Mouse (Mus musculus) natural killer cell, adult 2 months (primary cell): ENCODE results near the gene Pfkfb1.

ENCODE experiments used
- DNase-seq, 2 experiments: peaks; one replicate each; pipeline ENCODE4 v3.0.0; 2022; ENCODE audit warnings: low spot score in 2 of 2

Gene Pfkfb1

GRCm38 (mm10) chrX:150588023-150588764, at the start of gene Pfkfb1:
Pfkfb1 (plus strand) TSS chrX:150588229.
- peak; percentile 57 to 59 for DNase-seq

- no peak for DNase-seq
Measured at GRCm38 (mm10) chrX:150540111-150540510, 47.9 kb upstream of the Pfkfb1 start.

- no peak for DNase-seq
Measured at GRCm38 (mm10) chrX:150541684-150542083, 46.3 kb upstream of the Pfkfb1 start.

DNA sequence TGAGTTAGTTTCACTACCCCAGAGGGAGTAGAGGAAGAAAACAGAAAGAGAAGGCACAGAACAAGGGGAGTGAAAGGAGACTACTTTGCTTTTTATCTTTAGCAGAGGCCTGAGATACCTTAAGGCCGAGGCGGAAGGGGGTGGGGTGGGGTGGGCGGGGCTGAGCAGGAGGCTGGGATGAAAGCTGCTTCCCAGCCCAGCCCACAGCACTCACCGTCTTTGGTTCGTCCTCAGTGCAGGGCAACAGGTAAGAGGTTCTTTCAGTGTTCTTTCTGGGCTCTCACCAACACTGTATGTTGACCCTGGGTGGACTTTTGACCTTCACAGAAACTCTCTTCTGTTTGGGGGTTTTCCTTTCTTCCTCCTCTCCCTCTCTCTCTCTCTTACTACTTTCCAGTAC, 40.8 kb upstream of the Pfkfb1 start, which contains the start of gene Alas2:
TSS of gene Alas2 (plus strand) at position 137 of the 400 bp plus-strand sequence.
- no peak for DNase-seq

DNA sequence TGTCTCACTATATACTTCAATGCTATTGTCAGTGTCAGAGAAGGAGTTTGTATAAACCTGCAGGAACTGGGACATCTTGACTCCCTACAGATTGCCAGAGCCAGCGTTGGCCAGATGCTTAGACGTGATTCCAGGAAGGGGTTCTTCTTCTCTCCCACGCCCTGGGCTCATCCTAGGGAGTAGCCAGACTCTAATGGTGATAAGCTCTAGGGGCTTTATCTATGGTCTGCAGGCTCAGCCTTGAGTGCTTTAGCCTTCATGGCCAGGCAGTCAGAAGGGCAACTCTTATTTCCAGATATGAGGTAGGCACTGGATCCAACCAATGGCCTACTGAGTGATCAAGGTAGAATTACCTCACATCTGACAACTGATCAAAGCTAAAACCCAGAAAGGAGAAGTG, 38.4 kb upstream of the Pfkfb1 start:
- no peak for DNase-seq

DNA sequence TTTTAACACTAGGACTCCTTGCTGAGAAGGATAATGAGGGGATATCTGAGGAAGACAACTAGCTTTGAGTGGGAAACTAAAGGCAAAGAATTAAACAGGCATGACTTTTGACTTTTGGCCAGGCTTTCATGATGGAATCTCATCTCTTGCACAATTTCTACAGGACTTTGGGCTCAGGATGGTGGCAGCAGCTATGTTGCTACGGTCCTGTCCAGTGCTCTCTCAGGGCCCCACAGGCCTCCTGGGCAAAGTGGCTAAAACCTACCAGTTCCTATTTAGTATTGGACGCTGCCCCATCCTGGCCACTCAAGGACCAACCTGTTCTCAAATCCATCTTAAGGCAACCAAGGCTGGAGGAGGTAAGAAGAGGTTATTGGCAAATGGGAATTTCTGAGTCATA, 36.0 kb upstream of the Pfkfb1 start:
- DNase-seq, result no peak

DNA sequence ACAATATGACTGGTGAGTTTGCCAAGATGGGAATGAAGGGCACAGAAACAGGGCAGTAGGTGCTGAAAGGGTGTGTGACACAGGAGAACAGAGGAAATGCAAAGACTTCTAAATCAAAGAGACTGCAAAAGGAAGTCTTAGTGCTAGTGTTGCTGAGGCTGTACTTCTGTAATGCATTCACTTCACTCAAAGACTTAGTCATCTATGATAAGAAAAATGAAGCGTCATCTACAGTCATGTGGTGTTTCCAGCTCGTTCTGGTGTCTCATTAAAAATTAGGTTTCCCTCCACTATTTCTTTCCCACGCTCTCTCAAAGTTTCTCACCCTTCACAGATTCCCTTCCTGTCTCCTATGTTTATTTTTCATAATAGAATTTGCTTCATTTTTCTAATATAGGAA, 34.0 kb upstream of the Pfkfb1 start:
- no peak for DNase-seq

- no peak for DNase-seq
Measured at GRCm38 (mm10) chrX:150564644-150565357, 23.2 kb upstream of the Pfkfb1 start.

- no peak for DNase-seq
Measured at GRCm38 (mm10) chrX:150581921-150582320, 6.1 kb upstream of the Pfkfb1 start.

DNA sequence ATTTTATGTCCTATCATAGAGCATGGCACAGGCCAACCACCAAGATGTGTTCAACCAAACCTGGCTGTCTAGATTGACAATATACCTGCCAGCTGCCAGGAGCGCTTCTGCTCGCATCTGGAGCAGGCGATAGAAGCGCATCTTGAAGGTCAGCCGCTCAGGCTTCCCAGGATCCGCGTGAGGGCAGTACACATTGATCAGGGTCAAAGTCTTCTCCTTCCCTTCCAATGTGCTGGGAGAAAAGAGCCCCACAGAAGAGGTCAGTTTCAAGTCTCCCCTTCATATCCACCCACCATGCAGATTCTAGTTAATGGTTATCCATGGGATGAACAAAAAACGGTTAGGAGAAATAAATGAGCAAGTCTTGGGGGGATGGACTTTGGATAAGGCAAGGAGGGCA, 2.9 kb upstream of the Pfkfb1 start:
- no peak for DNase-seq

GRCm38 (mm10) chrX:150589696-150590095, 1.7 kb downstream of the Pfkfb1 start, which contains the start of gene Apex2:
Apex2 (minus strand) TSS chrX:150589868.
- no peak for DNase-seq

- no peak for DNase-seq
Measured at GRCm38 (mm10) chrX:150593266-150594035, 5.4 kb downstream of the Pfkfb1 start.

DNA sequence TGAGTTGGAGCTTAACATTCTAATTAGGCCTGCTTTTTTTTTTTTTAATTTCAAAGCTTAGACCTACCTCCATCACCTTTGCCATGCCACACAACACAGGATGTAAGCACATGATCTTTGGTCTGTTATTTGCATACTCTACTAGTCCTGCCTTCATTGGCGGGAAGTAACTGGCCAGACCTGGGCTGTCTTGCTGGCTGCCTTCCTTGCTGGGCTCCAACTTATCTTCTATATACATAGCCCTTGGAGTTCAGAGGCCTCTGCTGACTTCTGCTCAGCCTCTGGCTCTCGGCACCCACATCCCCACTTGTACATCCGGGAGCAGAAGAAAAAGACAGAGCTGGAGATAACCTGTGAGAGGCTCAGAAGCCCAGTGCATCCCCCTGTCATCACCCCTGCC, 6.1 kb downstream of the Pfkfb1 start:
- DNase-seq, result no peak

GRCm38 (mm10) chrX:150595016-150595760, 7.2 kb downstream of the Pfkfb1 start:
- DNase-seq, result no peak

- DNase-seq, result no peak
Measured at GRCm38 (mm10) chrX:150598882-150599281, 10.9 kb downstream of the Pfkfb1 start.

DNA sequence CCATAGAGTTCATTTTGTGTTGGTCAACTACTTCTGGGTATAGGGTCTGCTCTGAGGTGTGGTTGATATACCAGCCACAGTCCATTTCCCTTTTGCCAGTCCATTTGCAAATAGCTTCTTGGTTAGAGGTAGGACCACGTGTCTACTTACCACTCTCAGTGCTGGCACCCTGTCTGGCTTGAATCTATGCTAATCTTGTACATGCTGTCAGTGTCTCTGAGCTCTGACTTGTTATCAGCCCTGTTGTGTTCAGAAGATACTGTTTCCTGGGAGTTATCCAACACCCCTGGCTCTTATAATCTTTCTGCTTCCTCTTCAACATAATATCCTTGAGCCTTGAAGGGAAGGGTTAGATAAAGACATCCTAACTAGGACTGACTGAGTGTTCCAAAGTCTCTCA, 48.4 kb downstream of the Pfkfb1 start:
- DNase-seq, result no peak

DNA sequence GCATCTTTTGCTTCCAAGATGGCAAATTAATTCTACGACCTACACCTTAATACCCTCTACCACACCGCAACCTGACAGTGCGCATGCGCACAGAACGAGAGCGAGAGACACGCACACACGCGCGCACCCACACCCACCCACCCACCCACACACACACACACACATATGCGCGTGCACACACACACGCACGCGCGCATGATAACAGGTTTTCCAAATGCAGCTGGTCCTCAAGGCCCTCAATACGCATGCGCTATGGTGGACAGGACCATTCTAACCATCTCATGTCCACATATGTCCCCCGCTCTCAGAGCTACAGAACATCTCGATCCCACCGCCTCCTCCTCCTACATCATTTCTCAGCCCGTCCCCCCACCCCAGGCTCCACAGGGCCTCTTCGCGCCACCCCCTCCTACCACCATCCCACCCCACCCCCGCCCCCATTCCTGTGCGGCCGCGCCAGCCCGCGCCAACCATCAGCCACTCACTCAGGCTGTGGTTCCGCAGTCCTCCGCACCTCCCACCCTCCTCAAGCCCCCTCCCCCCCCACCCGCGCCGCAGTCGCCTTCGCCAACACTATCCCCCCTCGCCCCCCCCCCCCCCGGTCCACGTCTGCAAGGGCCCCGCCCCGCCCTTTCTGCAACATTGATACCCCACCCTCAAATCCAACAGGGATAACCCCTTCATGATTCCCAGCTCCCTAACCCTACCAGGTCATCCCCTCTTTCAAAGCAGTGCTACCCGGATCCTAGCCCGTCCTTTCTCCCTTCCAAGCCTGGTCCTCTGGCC, 68.3 kb downstream of the Pfkfb1 start:
- DNase-seq, result no peak

DNA sequence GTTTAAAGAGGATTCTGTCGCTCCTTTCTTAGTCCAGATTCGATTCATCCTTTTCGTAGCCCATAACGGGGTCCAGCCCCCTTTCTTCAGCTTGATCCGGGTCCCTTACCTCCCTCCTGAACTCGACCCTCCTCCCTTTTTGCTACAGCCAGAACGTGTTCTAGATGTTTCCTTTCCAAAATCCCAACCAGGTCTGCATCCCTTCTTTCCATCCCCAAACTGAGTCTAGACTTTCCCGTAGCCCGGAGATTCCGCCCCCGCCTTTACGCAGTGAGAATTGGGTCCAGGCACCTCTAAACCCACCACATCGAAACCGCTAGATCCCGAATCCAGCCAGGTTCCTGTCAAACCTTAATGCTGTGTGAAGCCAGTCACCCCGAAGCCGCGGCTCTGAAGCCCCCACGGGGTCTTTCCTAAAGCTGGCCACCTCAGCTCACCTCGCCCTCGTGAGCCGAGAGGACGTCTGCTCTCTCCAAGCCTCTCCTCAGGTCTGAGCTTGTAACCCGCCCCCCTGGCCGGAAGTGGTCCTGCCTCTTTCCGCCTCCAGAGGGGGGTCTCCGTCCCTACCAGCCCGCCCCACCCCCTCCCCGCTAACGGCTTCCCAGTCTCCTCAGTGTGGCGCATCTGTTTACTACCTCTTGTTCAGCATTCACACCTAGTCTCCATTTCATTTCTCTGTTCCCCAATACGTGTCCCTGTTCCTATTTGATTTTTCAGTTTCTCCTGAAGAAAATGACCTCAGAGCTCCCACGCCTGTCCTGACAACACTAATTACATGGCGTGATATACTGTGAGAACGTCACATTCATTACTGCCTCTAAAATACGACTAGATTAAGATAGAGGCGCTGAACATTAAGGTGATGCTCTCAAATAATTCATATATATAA, 69.1 kb downstream of the Pfkfb1 start, which contains the start of gene Tro:
TSS of gene Tro (minus strand) at position 676 of the 889 bp plus-strand sequence.
- DNase-seq, result no peak

GRCm38 (mm10) chrX:150657797-150658118, 69.7 kb downstream of the Pfkfb1 start:
- no peak for DNase-seq

DNA sequence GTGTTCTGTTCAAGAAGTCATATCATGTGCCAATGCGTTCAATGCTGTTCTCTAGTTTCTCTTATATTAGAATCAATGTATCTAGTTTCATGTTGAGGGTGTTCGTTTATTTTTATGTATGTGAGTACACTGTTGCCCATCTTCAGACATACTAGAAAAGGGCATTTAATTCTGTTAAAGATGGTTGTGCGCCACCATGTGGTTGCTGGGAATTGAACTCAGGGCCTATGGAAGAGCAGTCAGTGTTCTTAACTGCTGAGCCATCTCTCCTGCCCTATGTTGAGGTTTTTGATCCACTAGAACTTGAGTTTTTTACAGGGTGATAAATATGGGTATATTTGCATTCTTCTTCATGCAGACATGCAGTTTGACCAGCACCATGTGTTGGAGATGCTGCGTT, 74.8 kb downstream of the Pfkfb1 start:
- no peak for DNase-seq
